Mouse (Mus musculus) hindbrain, embryonic 12.5 days (tissue): ENCODE measurements at regions not wholly inside any gene's neighbourhood (a gene's known extent, or its start where the extent isn't known, plus 50 kb on each side); places are given as distances from the start of the nearest gene placed in this dataset.

Experiments
- ATAC-seq: fragments of 200-750 bp; cut with Nextera tagmentation; 2 replicates; pipeline ENCODE4 v1.8.0; 2017; ENCODE audit warnings: moderate TSS enrichment; ENCODE audit not compliant: low FRiP score
- H3K27ac ChIP-seq: fragments of 300-500 bp; sonication (generic); 2 replicates; pipeline ENCODE4 v1.5.1; 2016; ENCODE audit warnings: mild to moderate bottlenecking
- H3K27me3 ChIP-seq: fragments of 300-500 bp; sonication (generic); 2 replicates; pipeline ENCODE4 v1.6.1; 2016; ENCODE audit warnings: mild to moderate bottlenecking
- H3K36me3 ChIP-seq: fragments of 300-500 bp; sonication (generic); 2 replicates; pipeline ENCODE4 v1.6.1; 2016; ENCODE audit warnings: mild to moderate bottlenecking
- H3K4me1 ChIP-seq: fragments of 300-500 bp; sonication (generic); 2 replicates; pipeline ENCODE4 v1.6.1; 2016
- H3K4me2 ChIP-seq: fragments of 300-500 bp; sonication (generic); replicated peaks from 2 replicates; pipeline ENCODE4 v1.6.1; 2016; ENCODE audit warnings: mild to moderate bottlenecking
- H3K4me3 ChIP-seq: fragments of 300-500 bp; sonication (generic); 2 replicates; pipeline ENCODE4 v1.5.1; 2016; ENCODE audit warnings: mild to moderate bottlenecking
- H3K9ac ChIP-seq: fragments of 300-500 bp; sonication (generic); 2 replicates; pipeline ENCODE4 v1.6.1; 2016; ENCODE audit warnings: mild to moderate bottlenecking, moderate library complexity
- H3K9me3 ChIP-seq: fragments of 300-500 bp; sonication (generic); replicated peaks from 2 replicates; pipeline ENCODE4 v1.6.1; 2016; ENCODE audit warnings: mild to moderate bottlenecking
- WGBS: fragments of 180-500 bp; shearing (Covaris S2); methylation state at CpG from one replicate; pipeline ENCODE4 v1.1.7; 2016; 5-methylcytosine and 5-hydroxymethylcytosine counted together

DNA sequence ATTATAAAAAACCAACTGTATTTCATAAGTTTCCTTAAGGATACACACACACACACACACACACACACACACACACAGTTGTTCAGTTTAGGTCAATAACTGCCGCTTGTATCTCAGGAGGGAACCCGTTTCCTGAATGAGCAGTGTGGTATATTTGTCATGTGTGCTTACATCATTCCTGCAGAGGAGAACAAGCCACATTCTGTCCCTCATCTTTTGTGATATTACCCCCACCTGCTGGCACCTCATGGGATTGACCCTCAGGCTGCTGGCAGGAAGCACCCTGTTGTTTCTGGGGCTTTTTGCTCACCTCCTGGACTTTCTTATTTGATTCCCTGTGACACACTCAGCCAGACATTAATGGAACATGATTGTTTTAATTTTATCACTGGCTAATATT lies 66.4 kb upstream of the Htr1a start:
- ATAC-seq, result peak; percentile 68
- 20% methylated on average over 2 of the region's 2 CpGs for WGBS
- no peak overlapping the region for H3K27ac ChIP-seq
- no peaks in the 10 kb centered on the region for H3K27me3 ChIP-seq
- H3K4me2 ChIP-seq, result no peak overlapping the region
- no peak overlapping the region for H3K4me3 ChIP-seq
- H3K4me1 ChIP-seq, result no peaks in the 10 kb centered on the region
- no peaks in the 10 kb centered on the region for H3K9me3 ChIP-seq
- no peaks in the 10 kb centered on the region for H3K36me3 ChIP-seq
- no peak overlapping the region for H3K9ac ChIP-seq

GRCm38 (mm10) chr13:105378587-105378986 lies 64.9 kb upstream of the Htr1a start:
- H3K27ac ChIP-seq, result no peak overlapping the region
- H3K9me3 ChIP-seq, result no peaks in the 10 kb centered on the region
- WGBS, result 79% methylated on average over 9 of the region's 9 CpGs
- no peaks in the 10 kb centered on the region for H3K27me3 ChIP-seq
- no peak for ATAC-seq
- no peak overlapping the region for H3K4me2 ChIP-seq
- H3K4me1 ChIP-seq, result no peaks in the 10 kb centered on the region
- no peak overlapping the region for H3K9ac ChIP-seq
- H3K4me3 ChIP-seq, result no peak overlapping the region
- H3K36me3 ChIP-seq, result no peaks in the 10 kb centered on the region

GRCm38 (mm10) chr13:105387016-105387772 lies 56.2 kb upstream of the Htr1a start:
- Histone ChIP-seq H3K27ac (no peak overlapping the region), H3K9ac (no peak overlapping the region), H3K36me3 (no peaks in the 10 kb centered on the region), H3K4me3 (no peak overlapping the region), H3K4me1 (no peaks in the 10 kb centered on the region), H3K4me2 (no peak overlapping the region), H3K27me3 (no peaks in the 10 kb centered on the region), H3K9me3 (no peaks in the 10 kb centered on the region)
- peak; percentile 60 for ATAC-seq
- WGBS, result 37% methylated on average over 4 of the region's 4 CpGs
